Mouse (Mus musculus) stomach, embryonic 16.5 days (tissue): ENCODE data around the gene Tm2d3. TPM values are rescaled to one million over a fixed set of nuclear protein-coding genes. Genes with fewer than 3 reads are reported as not detected.

Source experiments
- ATAC-seq: fragments of 200-750 bp; cut with Nextera tagmentation; 2 replicates; pipeline ENCODE4 v1.8.0; 2017; ENCODE audit warnings: moderate number of reproducible peaks, moderate TSS enrichment; ENCODE audit not compliant: insufficient read depth, low FRiP score
- H3K27ac ChIP-seq: fragments of 300-500 bp; sonication (generic); 2 replicates; pipeline ENCODE4 v1.5.1; 2014; ENCODE audit warnings: low read length
- H3K27me3 ChIP-seq: fragments of 300-500 bp; sonication (generic); 2 replicates; pipeline ENCODE4 v1.6.1; 2014; ENCODE audit warnings: low read length, control low read depth, mixed read lengths; ENCODE audit not compliant: control insufficient read depth, insufficient read depth
- H3K36me3 ChIP-seq: fragments of 300-500 bp; sonication (generic); 2 replicates; pipeline ENCODE4 v1.6.1; 2014; ENCODE audit warnings: low read length; ENCODE audit not compliant: control insufficient read depth, insufficient read depth
- H3K4me1 ChIP-seq: fragments of 300-500 bp; sonication (generic); 2 replicates; pipeline ENCODE4 v1.6.1; 2014; ENCODE audit warnings: low read length, control low read depth, mixed read lengths; ENCODE audit not compliant: control insufficient read depth, insufficient read depth
- H3K4me2 ChIP-seq: fragments of 300-500 bp; sonication (generic); 2 replicates; pipeline ENCODE4 v1.6.1; 2014; ENCODE audit warnings: low read depth, low read length, mixed read lengths
- H3K4me3 ChIP-seq: fragments of 300-500 bp; sonication (generic); replicated peaks from 2 replicates; pipeline ENCODE4 v1.5.1; 2014; ENCODE audit warnings: mild to moderate bottlenecking, low read length
- H3K9ac ChIP-seq: fragments of 300-500 bp; sonication (generic); 2 replicates; pipeline ENCODE4 v1.6.1; 2014; ENCODE audit warnings: low read length
- H3K9me3 ChIP-seq: fragments of 300-500 bp; sonication (generic); replicated peaks from 2 replicates; pipeline ENCODE4 v1.6.1; 2016; ENCODE audit warnings: low read length, control low read depth; ENCODE audit not compliant: control insufficient read depth
- WGBS: fragments of 180-500 bp; shearing (Covaris S2); extraction: QIAGEN DNeasy Blood & Tissue Kit; methylation state at CpG from one replicate; pipeline ENCODE4 v1.1.7; 2014; 5-methylcytosine and 5-hydroxymethylcytosine counted together
- polyA plus RNA-seq: library from polyadenylated mRNA; unstranded; fragments of >200 nt; fragmentation: Nextera tagmentation; extraction: Ambion mirVana; gene quantifications from 2 replicates; pipeline ENCODE4 v1.2.1, GENCODE M21; 2015

The Tm2d3 gene
- polyA plus RNA-seq: 87.9 and 95.6 TPM in 2 replicates

DNA sequence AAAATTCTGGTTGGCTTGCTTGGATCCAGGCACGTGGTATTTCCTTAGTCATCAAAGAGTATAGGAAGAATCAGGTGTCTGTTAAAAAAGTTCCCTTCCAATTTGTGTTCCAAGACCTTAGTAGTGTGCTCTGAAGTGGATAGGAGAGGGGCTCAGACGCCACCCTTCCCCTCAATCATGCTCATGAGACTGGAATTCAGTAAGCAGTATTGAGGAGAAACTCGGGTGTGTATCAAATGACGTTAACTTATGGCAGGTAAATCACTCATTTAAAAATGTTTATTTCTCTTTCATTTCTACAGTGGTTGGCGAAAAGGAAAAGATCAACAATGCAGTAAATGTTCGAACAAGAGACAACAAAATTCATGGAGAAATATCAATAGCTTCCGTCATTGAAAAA lies at the start of gene Tm2d3:
TSS of gene Tm2d3 (plus strand) at position 301 of the 400 bp plus-strand sequence.
- no peak for ATAC-seq
- H3K4me2 ChIP-seq: no peak within 1 kb of the TSS
- peaks cover 15% of the 10 kb centered on the region for H3K4me1 ChIP-seq
- no peak within 1 kb of the TSS for H3K27ac ChIP-seq
- H3K36me3 ChIP-seq: peaks cover under 1% of the 10 kb centered on the region; the same call in 1 of the 2 replicates
- no peak within 1 kb of the TSS for H3K4me3 ChIP-seq
- 81% methylated on average over 7 of the region's 7 CpGs for WGBS
- no peak within 1 kb of the TSS for H3K9ac ChIP-seq
- H3K9me3 ChIP-seq: no peaks in the 10 kb centered on the region
- no peaks in the 10 kb centered on the region for H3K27me3 ChIP-seq

DNA sequence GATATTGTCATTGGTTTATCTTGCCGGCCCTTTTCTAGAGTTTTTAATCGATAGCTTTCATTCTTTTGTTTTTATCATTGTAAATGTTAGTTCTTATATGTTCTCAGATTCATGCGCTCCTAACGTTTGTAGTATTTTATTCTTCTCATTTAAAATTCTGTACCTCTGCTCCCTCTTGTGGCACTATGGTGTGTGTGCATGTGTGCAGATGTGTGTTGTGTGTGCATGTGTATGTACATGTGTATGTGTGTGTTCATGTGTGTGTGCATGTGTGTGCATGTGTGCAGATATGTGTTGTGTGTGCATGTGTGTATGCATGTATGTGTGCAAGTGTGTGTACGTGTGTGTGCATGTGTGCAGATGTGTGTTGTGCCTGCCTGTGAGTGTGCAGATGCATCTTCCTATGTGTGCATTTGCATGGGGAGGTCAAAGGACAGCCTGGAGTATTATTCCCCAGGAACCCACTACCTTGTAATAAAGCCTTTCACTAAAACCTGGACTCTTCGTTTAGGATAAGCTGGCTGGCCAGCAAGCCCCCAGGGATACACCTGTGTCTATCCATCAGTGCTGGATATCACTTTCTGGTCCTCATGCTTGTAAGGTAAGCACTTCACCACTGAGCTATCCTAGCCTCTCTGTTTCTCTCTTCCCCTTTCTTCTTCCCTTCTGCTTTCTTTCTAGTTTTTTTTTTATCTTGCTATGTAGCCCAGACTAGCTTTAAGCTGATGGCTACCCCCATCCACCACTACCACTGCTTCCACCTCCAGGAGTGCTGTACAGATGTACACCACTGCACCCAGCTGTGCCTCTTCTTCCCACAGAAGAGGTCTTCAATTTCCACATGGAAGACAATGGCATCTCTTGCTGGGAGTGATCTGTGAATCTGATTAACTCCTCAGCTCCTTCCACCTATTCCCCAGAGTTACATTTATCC lies 48.3 kb upstream of the Tm2d3 start:
- H3K9ac ChIP-seq: no peak overlapping the region
- H3K27ac ChIP-seq: no peak overlapping the region
- 0 out of 2 replicates have a peak, but pooled peaks cover 6% of the 10 kb centered on the region for H3K27me3 ChIP-seq
- no peak overlapping the region for H3K4me3 ChIP-seq
- H3K9me3 ChIP-seq: no peaks in the 10 kb centered on the region
- peaks cover 7% of the 10 kb centered on the region; the same call in 1 of the 2 replicates for H3K4me1 ChIP-seq
- 0 out of 2 replicates have a peak, but pooled peaks cover 2% of the 10 kb centered on the region for H3K36me3 ChIP-seq
- no peak for ATAC-seq
- H3K4me2 ChIP-seq: no peak overlapping the region
- WGBS: 74% methylated on average over 6 of the region's 6 CpGs

DNA sequence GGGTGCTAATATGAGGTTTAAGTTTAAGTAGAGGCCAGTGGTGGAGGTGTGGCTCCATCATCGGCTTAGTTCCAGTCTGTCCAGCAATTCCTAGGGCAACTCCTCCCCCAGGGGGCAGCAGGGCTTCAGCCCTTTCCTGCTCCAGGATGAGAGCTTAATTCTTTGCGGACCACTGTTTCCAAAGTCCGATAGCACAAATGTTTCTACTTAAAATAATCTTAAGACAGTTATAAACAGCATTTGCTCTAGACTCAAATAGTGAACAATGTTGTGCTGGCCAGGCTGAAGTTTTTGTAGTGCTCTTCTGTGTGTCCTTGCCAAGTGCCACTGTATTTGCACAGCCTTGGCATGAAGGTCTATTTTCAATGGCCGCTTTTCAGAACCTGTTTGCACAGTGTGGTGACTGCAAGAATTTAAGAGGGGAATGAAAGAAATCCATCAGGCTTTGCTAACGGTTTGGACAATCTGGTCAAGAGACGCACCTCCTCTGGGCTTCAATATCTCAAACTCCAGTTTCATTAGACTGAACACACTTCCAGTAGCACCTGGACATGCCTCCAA lies 47.0 kb upstream of the Tm2d3 start:
- H3K36me3 ChIP-seq: 0 out of 2 replicates have a peak, but pooled peaks cover 5% of the 10 kb centered on the region
- H3K9me3 ChIP-seq: no peaks in the 10 kb centered on the region
- H3K4me1 ChIP-seq: peaks cover 7% of the 10 kb centered on the region; the same call in 1 of the 2 replicates
- no peak overlapping the region for H3K27ac ChIP-seq
- 0 out of 2 replicates have a peak, but pooled peaks cover 6% of the 10 kb centered on the region for H3K27me3 ChIP-seq
- 24% methylated on average over 6 of the region's 6 CpGs for WGBS
- no peak for ATAC-seq
- H3K4me3 ChIP-seq: peak overlapping the region; percentile 70
- H3K4me2 ChIP-seq: peak overlapping the region; percentile 87
- H3K9ac ChIP-seq: no peak overlapping the region

DNA sequence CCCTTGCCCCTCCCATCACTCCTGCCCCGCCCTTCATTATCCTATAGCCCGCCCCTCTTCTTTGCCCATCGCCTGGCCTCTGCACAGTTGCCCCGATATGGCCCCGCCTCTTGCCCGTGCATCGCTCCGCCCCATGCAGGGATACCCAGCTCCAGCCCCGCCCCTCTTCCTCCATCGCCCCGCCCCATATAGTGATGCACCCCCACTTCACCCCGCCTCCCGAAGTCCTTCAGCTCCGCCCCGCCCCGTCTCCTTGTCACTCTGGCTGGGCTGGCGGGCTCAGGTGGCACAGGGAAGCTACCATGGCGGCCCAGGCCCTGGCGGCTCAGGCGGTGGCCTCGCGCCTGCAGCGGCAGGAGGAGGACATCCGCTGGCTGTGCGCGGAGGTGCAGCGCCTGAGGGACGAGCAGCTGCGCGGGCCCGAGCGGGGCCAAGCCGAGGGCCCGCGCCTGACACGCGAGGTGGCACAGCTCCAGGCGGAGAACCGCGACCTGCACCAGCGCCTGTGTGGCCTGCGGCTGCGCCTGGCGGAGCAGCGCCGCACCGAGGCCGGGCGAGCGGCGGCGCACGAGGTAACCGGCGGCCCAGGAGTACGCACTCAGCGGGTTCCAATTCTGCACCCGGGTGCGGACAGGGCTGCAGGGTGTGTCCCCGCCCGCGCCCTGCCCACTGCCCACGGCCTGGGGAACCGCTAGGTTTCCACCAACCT lies 46.2 kb upstream of the Tm2d3 start, which contains the start of gene Tarsl2:
TSS of gene Tarsl2 (plus strand) at position 256 of the 709 bp plus-strand sequence.
- WGBS: under 1% methylated on average over 64 of the region's 64 CpGs
- Histone ChIP-seq H3K27ac (peak within 1 kb of the TSS; percentile 72), H3K27me3 (0 out of 2 replicates have a peak, but pooled peaks cover 6% of the 10 kb centered on the region), H3K4me3 (peak within 1 kb of the TSS; percentile 70), H3K4me2 (peak within 1 kb of the TSS; percentile 87), H3K9ac (peak within 1 kb of the TSS; percentile 85), H3K9me3 (no peaks in the 10 kb centered on the region), H3K36me3 (0 out of 2 replicates have a peak, but pooled peaks cover 9% of the 10 kb centered on the region), H3K4me1 (peaks cover 7% of the 10 kb centered on the region; the same call in 1 of the 2 replicates)
- ATAC-seq: peak; percentile 96

DNA sequence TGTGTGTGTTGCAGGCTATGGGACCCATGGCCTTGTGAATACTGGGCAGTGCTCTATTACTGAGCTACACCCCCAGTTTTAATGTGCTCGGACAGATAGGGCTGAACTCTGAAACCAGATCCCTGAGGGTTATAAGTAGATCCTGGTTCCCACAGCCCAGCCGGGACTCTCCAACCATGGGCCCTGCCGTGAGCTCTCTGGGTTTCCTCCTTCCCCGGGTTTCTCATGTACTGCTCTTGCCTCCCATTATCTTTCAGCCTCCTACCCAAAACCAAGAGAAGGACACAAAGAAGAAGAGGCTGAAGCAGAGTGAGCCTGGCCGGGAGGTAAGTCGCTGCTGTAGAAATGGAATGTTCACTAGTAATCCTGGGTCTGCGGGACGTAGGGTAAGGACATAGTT lies 45.0 kb upstream of the Tm2d3 start:
- Histone ChIP-seq H3K27me3 (0 out of 2 replicates have a peak, but pooled peaks cover 6% of the 10 kb centered on the region), H3K4me1 (peaks cover 7% of the 10 kb centered on the region; the same call in 1 of the 2 replicates), H3K27ac (no peak overlapping the region), H3K4me2 (no peak overlapping the region), H3K9ac (no peak overlapping the region), H3K36me3 (0 out of 2 replicates have a peak, but pooled peaks cover 9% of the 10 kb centered on the region), H3K9me3 (no peaks in the 10 kb centered on the region), H3K4me3 (no peak overlapping the region)
- ATAC-seq: no peak
- 88% methylated on average over 8 of the region's 8 CpGs for WGBS

DNA sequence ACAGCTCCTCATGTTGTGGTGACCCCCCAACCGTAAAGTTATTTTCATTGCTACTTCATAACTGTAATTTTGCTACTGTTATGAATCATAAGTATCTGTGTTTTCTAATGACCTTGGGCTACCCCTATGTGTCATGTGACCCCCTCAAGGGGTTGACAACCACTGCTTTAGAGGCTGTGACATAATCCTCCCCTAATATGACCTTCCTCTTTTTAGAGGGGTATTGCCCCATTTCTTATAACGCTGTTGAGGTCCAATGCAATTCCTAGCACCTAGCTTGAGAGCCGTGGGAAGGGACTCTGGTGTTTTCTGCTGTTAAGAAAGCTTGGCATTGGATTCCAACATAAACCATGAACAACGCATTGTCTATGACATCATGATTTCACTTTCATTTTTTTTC lies 40.3 kb upstream of the Tm2d3 start:
- H3K36me3 ChIP-seq: 0 out of 2 replicates have a peak, but pooled peaks cover 9% of the 10 kb centered on the region
- 91% methylated on average over 4 of the region's 4 CpGs for WGBS
- no peak overlapping the region for H3K4me3 ChIP-seq
- H3K27ac ChIP-seq: no peak overlapping the region
- H3K9me3 ChIP-seq: no peaks in the 10 kb centered on the region
- H3K9ac ChIP-seq: no peak overlapping the region
- H3K4me2 ChIP-seq: no peak overlapping the region
- H3K27me3 ChIP-seq: no peaks in the 10 kb centered on the region
- no peaks in the 10 kb centered on the region for H3K4me1 ChIP-seq
- ATAC-seq: no peak

DNA sequence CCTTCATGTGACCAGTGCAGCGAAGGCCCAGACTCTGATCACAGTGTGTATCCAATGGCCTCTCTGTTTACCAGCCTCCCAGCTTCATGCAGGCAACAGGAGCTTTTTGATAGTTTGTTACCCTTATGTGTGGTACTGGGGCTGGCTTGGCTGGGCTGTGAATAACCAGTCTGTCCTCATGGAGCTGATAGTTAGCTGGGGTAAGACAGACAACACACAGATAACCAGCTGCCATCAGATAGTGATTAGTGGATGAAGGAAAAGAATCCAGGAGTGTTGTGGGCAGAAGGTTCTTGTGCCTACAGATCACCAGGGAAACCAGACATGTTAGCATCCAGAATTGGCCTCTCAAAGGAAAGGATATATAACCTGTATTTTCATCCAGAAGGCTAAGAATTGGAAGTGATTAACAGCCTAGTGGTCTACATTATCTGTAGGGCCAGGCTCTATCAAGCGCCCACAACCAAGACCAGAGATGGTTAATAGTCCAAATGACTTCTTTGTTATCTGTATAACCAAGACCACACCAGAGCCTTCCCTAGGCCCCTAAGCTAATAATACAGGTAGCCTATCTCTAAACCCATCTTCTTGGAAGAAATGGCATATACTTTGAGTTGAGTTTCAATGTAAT lies 33.4 kb upstream of the Tm2d3 start:
- Histone ChIP-seq H3K9ac (no peak overlapping the region), H3K36me3 (no peaks in the 10 kb centered on the region), H3K9me3 (no peaks in the 10 kb centered on the region), H3K27me3 (no peaks in the 10 kb centered on the region), H3K4me3 (no peak overlapping the region), H3K4me1 (no peaks in the 10 kb centered on the region), H3K27ac (no peak overlapping the region), H3K4me2 (no peak overlapping the region)
- ATAC-seq: no peak
- WGBS: 90% methylated on average over 2 of the region's 2 CpGs

DNA sequence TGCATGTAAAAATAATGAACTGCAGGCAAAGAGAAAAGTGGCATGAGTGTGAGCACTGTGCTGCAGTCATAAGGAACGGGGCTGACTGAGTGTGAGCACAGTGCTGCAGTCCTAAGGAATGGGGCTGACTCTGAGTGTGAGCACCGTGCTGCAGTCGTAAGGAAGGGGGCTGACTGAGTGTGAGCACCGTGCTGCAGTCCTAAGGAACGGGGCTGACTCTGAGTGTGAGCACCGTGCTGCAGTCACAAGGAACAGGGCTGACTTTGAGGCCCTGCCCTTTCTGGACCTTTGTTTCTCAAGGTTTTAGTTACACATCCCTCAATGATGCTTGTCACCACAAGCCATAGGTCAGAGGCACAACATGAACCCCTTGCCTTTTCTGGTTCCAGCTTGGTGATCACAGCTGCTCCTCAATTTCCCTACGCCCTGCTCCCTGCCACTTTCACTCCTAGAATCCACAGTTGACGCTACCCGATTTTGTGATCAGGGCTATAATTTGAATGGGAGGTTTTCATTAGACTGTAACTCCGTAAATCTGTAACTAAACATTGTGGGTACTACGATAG lies 27.7 kb upstream of the Tm2d3 start:
- no peak for ATAC-seq

More for the DNA sequence above, 27.7 kb upstream of the Tm2d3 start:
- H3K4me2 ChIP-seq: no peak overlapping the region
- no peak overlapping the region for H3K4me3 ChIP-seq
- no peak overlapping the region for H3K9ac ChIP-seq
- H3K27me3 ChIP-seq: no peaks in the 10 kb centered on the region
- WGBS: 83% methylated on average over 11 of the region's 11 CpGs
- no peaks in the 10 kb centered on the region for H3K36me3 ChIP-seq
- H3K9me3 ChIP-seq: no peaks in the 10 kb centered on the region
- no peak overlapping the region for H3K27ac ChIP-seq
- H3K4me1 ChIP-seq: no peaks in the 10 kb centered on the region
